Mouse (Mus musculus) ES-CJ7 (cell line): Measurements from ENCODE around the gene Magohb.
"Not testable (repeated sequence)": the region's sequence is repeated elsewhere in the genome, so short reads cannot be mapped to it uniquely, and the experiment has no call there.

Source experiments
- DNase-seq: peaks from one replicate; pipeline ENCODE4 v3.0.0; 2011; ENCODE audit warnings: low read depth, low spot score

Gene Magohb

DNA sequence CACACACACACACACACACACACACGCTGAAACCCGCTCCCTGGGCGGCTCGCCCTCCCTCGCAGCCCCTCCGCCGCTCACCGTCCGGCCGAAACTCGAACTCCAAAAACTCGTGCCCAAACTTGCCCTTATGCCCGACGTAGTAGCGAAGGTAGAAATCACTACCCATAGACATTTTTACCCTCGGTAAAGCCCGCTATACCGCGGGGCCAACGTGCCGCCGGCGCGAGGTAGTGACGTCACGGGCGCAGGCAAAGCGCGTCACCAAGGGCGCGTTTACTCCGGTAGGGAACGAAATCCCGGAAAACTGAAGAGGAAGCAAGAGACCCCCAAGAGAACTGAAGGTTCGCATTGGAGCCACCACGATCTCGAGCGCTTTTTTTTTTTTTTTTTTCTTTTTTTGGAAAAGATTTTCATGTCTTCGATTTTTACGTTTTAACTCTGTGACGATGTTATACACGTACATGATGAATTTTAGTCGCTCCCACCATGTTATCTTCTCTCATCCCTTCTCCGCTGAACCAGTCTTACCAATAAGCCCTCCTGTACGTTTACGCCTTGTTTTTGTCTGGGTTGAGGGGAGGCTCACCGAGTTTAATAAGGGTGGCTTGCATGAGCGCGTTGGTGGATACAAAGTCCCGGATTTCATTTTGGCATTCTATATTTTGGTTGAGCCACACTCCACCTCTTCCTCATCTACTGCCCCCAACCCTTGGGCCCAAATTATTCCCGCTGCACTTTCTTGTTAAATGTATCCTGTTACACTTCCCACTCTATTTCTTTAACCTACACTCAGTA, at the start of gene Magohb:
TSS of gene Magohb (minus strand) at position 254 of the 798 bp plus-strand sequence.
- DNase-seq = peak; percentile 76

GRCm38 (mm10) chr6:131340082-131340481, 47.0 kb upstream of the Magohb start:
- DNase-seq = no peak

GRCm38 (mm10) chr6:131339309-131339708, 46.3 kb upstream of the Magohb start:
- no peak for DNase-seq

DNA sequence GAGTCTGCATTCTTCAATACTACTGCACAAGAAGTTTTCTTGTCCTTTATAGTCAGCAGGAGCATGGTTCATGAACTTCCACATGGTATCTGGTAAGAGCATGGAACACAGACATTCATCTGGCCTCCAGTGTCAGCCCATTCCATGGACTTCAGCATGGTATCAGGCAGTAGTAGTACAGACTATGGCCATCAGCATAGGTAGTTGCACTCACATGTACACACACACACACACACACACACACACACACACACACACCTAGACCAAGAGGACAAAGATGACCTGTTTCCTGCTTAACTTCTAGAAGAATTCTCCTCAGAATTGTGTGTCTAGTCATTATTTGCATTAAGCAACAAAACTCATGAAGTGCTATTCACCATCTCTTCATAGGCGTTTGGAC, 45.7 kb upstream of the Magohb start:
- DNase-seq = no peak

DNA sequence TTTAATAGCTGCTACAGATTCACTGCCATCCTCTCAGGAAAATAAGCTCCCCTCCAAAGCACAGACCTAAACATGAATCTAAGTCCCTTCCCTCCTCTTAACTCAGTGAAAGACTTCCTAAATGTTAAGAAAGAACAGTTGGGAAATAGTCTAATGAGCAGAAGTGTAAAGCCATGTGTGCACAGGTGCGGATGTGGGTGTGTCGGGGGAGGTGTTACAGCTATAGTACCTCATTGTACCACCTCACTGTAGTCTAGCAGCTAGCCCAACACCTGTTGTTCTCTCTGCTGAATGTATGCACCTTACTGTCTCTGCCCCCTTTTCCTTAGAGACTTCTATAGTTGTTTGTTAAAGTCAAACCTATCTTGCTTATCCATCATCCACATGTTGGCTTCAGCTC, 34.0 kb upstream of the Magohb start:
- DNase-seq = no peak

DNA sequence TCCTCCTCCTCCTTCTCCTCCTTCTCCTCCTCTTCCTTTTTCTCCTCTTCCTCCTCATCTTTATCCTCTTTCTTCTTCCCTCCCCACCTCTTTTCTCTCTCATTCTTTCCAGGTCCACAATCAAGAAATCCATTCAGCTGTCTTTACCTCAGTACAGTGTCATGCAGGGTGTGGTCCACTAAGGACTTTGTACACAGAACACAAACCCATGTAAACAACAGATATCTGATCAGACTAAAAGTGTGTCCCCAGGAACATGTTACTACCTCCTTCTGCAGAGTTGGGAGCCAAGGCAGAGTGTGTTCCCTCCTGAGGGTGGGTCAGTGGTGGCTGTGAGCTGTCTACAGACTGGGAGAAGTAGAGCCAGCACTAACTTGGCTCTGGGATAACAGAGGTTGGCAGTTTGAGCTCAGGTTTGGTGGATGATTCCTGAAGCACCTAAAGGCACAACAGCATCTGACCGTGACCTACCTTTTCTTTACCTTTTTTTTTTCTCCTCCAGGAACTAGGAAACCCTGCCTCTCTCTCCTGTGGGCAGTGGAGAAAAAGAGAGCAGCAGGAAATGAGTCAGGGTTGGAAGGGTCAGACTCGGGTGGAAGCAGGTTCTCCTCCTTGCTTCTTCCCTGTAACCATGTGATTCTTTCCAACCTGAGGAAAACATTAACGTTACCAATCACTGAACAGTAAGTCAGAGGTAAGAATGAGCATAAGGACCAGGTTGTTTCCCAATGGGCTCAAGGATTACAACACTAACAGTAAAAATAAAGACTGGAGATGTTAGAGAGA, 29.0 kb upstream of the Magohb start:
- no peak for DNase-seq

GRCm38 (mm10) chr6:131316155-131317101, 23.4 kb upstream of the Magohb start:
- peak; percentile 15 for DNase-seq

GRCm38 (mm10) chr6:131308031-131308430, 15.0 kb upstream of the Magohb start:
- DNase-seq = no peak

- DNase-seq = no peak
Observed at GRCm38 (mm10) chr6:131304776-131305175, 11.7 kb upstream of the Magohb start.

- DNase-seq = no peak
Observed at GRCm38 (mm10) chr6:131298531-131298930, 5.5 kb upstream of the Magohb start.

DNA sequence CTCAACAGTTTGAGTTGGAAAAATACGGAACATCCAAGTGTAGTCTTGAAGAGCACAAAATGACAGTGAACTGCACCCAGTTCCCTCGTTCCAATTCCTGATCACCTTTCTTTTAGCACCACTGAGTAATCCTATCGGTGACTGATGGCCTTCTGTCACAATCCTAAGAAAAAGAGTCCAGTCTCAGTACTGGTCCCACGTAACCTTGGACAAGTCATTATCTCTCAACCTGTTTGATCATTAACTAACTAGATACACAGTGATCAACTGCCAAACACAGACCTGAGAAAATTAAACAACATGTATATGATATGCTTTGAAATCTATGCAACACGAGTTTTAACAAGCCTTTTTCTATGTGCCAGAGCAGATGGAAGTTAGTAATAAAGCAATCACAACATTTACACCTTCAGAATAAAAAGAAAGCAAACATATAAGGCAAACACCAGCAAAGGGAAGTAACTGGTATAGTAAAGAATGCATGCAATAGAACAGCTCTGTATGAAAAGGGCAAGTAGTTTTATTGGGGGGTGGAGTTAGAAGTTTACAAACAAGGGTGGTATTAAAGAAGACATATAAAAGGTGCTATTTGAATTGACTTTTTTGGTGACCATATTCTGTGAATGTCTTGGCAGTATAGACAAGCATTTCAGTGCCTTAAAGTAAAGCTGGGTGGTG, 1.5 kb upstream of the Magohb start:
- no peak for DNase-seq

DNA sequence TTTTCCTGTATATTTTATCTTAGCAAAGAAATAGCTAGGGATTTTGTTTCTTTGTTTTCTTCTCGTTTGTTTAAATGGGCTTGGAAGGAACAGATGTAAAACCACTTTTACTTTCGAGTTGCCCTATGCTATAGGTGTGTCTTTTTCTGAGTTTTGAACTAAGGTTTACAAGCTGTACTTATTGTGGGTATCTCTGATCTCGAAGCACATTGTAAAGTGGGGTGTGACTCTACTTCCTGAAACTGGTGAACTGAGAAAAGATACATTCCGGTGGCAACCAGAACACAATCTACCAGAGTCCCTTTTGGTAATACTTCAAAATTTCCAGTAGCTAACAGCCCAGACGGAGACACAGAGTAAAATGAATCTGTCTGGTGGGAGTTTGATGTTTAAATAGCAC, 872 bp upstream of the Magohb start:
- DNase-seq = no peak

DNA sequence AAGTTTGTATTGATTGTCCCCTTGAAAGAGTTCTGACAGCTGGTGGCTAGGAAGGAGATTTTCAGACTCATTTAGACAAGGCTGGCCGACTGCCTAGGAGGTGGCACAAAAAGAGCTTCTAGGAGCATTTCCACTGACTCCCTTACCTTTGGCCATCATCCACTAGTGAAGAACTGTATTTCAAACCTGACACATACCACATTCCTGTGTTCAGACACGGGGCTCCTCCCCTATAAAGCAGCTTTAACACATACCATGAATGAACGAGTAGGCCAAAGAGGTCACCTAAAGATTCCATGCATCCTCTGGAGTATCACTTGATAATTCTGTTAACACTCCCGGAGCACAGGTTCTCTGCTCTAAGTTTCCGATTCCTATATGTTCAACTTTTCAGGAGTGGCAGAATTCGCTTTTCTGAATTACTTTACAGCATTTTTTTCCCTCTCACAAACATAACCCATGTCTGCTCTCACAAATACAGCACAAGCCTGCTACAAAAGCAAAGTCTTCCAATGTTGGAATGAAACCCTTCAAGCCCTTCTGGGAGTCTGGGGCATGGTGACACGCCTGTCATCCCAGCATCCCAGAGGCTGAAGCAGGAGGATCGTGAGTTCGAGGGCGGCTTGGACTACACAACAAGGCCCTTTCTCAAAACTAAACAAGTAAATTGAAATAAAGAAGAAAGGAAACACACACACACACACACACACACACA, 611 bp downstream of the Magohb start:
- DNase-seq = peak; percentile 19

GRCm38 (mm10) chr6:131290430-131290829, 2.6 kb downstream of the Magohb start:
- DNase-seq = peak; percentile 49

GRCm38 (mm10) chr6:131278160-131278559, 14.9 kb downstream of the Magohb start:
- DNase-seq = not testable (repeated sequence)

- DNase-seq = no peak
Observed at GRCm38 (mm10) chr6:131276659-131277058, 16.4 kb downstream of the Magohb start.

- DNase-seq = no peak
Observed at GRCm38 (mm10) chr6:131272311-131272710, 20.7 kb downstream of the Magohb start.

GRCm38 (mm10) chr6:131270312-131270711, 22.7 kb downstream of the Magohb start:
- no peak for DNase-seq

GRCm38 (mm10) chr6:131269599-131269998, 23.4 kb downstream of the Magohb start:
- DNase-seq = no peak

GRCm38 (mm10) chr6:131264175-131264574, 28.9 kb downstream of the Magohb start:
- DNase-seq = no peak
